ENCODE assay signal across 10 mouse cellular contexts in genomic region chr3:31145222-31145621, GRCm38 (mm10). TPM values are rescaled to one million over a fixed set of nuclear protein-coding genes. Genes with fewer than 3 reads are reported as not detected.
DNase-seq lines count a peak whose midpoint lies in the region; ATAC-seq and TF ChIP-seq lines count a peak whose summit lies in the region.
"Not testable (repeated sequence)": the region's sequence is repeated elsewhere in the genome, so short reads cannot be mapped to it uniquely, and the experiment has no call there.
"Had no signal": no experiment of that assay in that cellular context is flagged by ENCODE, and none has a peak within 500 bp of the region (broad histone marks: within the 10 kb centered on the region; RNA-seq: fewer than 3 reads in every experiment).

No protein-coding gene starts in this region.

- H3K9ac ChIP-seq in CH12.LX (ENCODE audit: insufficient read depth, low read depth); embryonic facial prominence, embryonic 12.5 days; heart, embryonic 12.5 days; kidney, embryonic 15.5 days; liver, embryonic 13.5 days; liver, embryonic 16.5 days (ENCODE audit: low read depth, low read length): not testable (repeated sequence)

- H3K36me3 ChIP-seq in CH12.LX (replicated peaks in 1 of 2; ENCODE audit: control insufficient read depth in 1 of 2, insufficient read depth in 1 of 2, low read length in 1 of 2); embryonic facial prominence, embryonic 12.5 days; heart, embryonic 12.5 days; kidney, embryonic 15.5 days; liver, embryonic 13.5 days; liver, embryonic 16.5 days (ENCODE audit: control insufficient read depth, insufficient read depth): not testable (repeated sequence)

- ATAC-seq in embryonic facial prominence, embryonic 12.5 days (ENCODE audit: insufficient number of reproducible peaks, insufficient read depth, low FRiP score, low TSS enrichment); heart, embryonic 12.5 days (ENCODE audit: insufficient number of reproducible peaks, low FRiP score); kidney, embryonic 15.5 days (replicated peaks; ENCODE audit: low FRiP score); liver, embryonic 13.5 days (ENCODE audit: low read depth); liver, embryonic 16.5 days (ENCODE audit: low read depth): not testable (repeated sequence)

- H3K4me2 ChIP-seq in CH12.LX (ENCODE audit: insufficient read depth, low read depth, poor library complexity, severe bottlenecking) = peak overlapping the region; percentile 87; the same call in 1 of the 2 replicates
- H3K4me2 ChIP-seq in embryonic facial prominence, embryonic 12.5 days (replicated peaks) = 0 out of 2 replicates have a peak overlapping the region, but pooled peaks have one; percentile 17
- H3K4me2 ChIP-seq in heart, embryonic 12.5 days = peak overlapping the region; percentile 43; the same call in 1 of the 2 replicates
- 0 out of 2 replicates have a peak overlapping the region, but pooled peaks have one; percentile 22 for H3K4me2 ChIP-seq in kidney, embryonic 15.5 days
- H3K4me2 ChIP-seq in liver, embryonic 13.5 days = peak overlapping the region; percentile 31; the same call in 1 of the 2 replicates
- H3K4me2 ChIP-seq in liver, embryonic 16.5 days (ENCODE audit: low read depth, low read length) = 0 out of 2 replicates have a peak overlapping the region, but pooled peaks have one; percentile 27

- not testable (repeated sequence) for H3K9me3 ChIP-seq in CH12.LX (replicated peaks; ENCODE audit: low read length); embryonic facial prominence, embryonic 12.5 days; heart, embryonic 12.5 days (replicated peaks); kidney, embryonic 15.5 days (replicated peaks); liver, embryonic 13.5 days (replicated peaks); liver, embryonic 16.5 days (replicated peaks; ENCODE audit: control insufficient read depth, low read length)

- H3K79me2 ChIP-seq in CH12.LX (replicated peaks; ENCODE audit: control insufficient read depth, extremely low read depth, insufficient read depth, poor library complexity, severe bottlenecking) = not testable (repeated sequence)

- TF ChIP-seq EP300 in CH12.LX (IDR thresholded peaks at IDR 0.05; ENCODE audit: low read length) = not testable (repeated sequence)

- H3K4me1 ChIP-seq in CH12.LX (ENCODE audit: control insufficient read depth in 1 of 2, insufficient read depth in 2 of 2); embryonic facial prominence, embryonic 12.5 days; liver, embryonic 13.5 days (replicated peaks); liver, embryonic 16.5 days (ENCODE audit: control insufficient read depth, low read depth, low read length): not testable (repeated sequence)
- peaks cover 11% of the 10 kb centered on the region for H3K4me1 ChIP-seq in heart, embryonic 12.5 days (replicated peaks)
- peaks cover 15% of the 10 kb centered on the region for H3K4me1 ChIP-seq in kidney, embryonic 15.5 days

- not testable (repeated sequence) for H3K27me3 ChIP-seq in CH12.LX (replicated peaks); embryonic facial prominence, embryonic 12.5 days; kidney, embryonic 15.5 days
- peaks cover 32% of the 10 kb centered on the region for H3K27me3 ChIP-seq in heart, embryonic 12.5 days (replicated peaks)
- peaks cover 26% of the 10 kb centered on the region for H3K27me3 ChIP-seq in liver, embryonic 13.5 days
- peaks cover 15% of the 10 kb centered on the region for H3K27me3 ChIP-seq in liver, embryonic 16.5 days (ENCODE audit: control insufficient read depth, insufficient read depth, low read depth, low read length)

- 86% methylated on average over 11 of the region's 11 CpGs for WGBS in embryonic facial prominence, embryonic 12.5 days
- WGBS in heart, embryonic 12.5 days = 82% methylated on average over 11 of the region's 11 CpGs
- 82% methylated on average over 11 of the region's 11 CpGs for WGBS in kidney, embryonic 15.5 days
- 69% methylated on average over 11 of the region's 11 CpGs for WGBS in liver, embryonic 13.5 days (ENCODE audit: insufficient replicate concordance)
- WGBS in liver, embryonic 16.5 days (ENCODE audit: insufficient replicate concordance) = 67% methylated on average over 11 of the region's 11 CpGs

- dilution Hi-C loops in CH12.LX (cut with MboI; ENCODE audit: extremely low pct_ligation_motif_present, extremely low pct_unique_long_range_greater_than_20kb, low sequenced_read_pairs) = not testable (repeated sequence)

- not testable (repeated sequence) for TF ChIP-seq CTCF in CH12.LX (conservative IDR thresholded peaks at IDR 0.05 in 1 of 2, IDR thresholded peaks at IDR 0.05 in 1 of 2; ENCODE audit: low read depth in 2 of 2, low read length in 2 of 2)

- not testable (repeated sequence) for TF ChIP-seq POLR2A in CH12.LX (IDR thresholded peaks at IDR 0.05; ENCODE audit: low read depth, low read length)

- DNase-seq in CH12.LX (ENCODE audit: extremely low read depth); liver, embryonic 13.5 days: not testable (repeated sequence)

- not testable (repeated sequence) for H3K27ac ChIP-seq in CH12.LX (ENCODE audit: insufficient read depth, low read depth); embryonic facial prominence, embryonic 12.5 days; heart, embryonic 12.5 days (ENCODE audit: poor library complexity, severe bottlenecking); kidney, embryonic 15.5 days; liver, embryonic 13.5 days; liver, embryonic 16.5 days (ENCODE audit: low read length)

- TF ChIP-seq RAD21 in CH12.LX (IDR thresholded peaks at IDR 0.05; ENCODE audit: low read depth, low read length) = not testable (repeated sequence)

- H3K4me3 ChIP-seq in CH12.LX (replicated peaks in 1 of 3; ENCODE audit: low read depth in 2 of 3, low read length in 2 of 3, poor library complexity in 1 of 3); embryonic facial prominence, embryonic 12.5 days; heart, embryonic 12.5 days; kidney, embryonic 15.5 days (replicated peaks); liver, embryonic 13.5 days (replicated peaks); liver, embryonic 16.5 days (ENCODE audit: low read depth, low read length): not testable (repeated sequence)

- in situ Hi-C loops in CH12.LX (cut with MboI; ENCODE audit: low pct_ligation_motif_present, low pct_unique_long_range_greater_than_20kb, low sequenced_read_pairs) = loop anchor here (5.0 to 25.0 kb wide), 3 partner anchors 283 to 550 kb away; partner anchors contain the start of genes Actrt3 and Gpr160

TF ChIP-seq in CH12.LX, 34 proteins besides CTCF, POLR2A, EP300 and RAD21:
- peak; percentile 32; the same call in 1 of the 2 replicates for TF ChIP-seq ZNF384 (IDR thresholded peaks at IDR 0.05; ENCODE audit: low read depth, low read length)

RNA-seq across cellular contexts. Expression of gene Cldn11, which starts 4.5 kb away (rescaled TPM):
- total RNA-seq in CH12.LX (2012; rRNA removed) = not detected in 2 replicates
- total RNA-seq in CH12.LX (2014; rRNA removed) = not detected in 2 replicates
- not detected in 2 replicates for polyA plus RNA-seq in CH12.LX (2012; ENCODE audit: insufficient read length, low read depth)
- 32.1 and 38.7 TPM in 2 replicates for polyA plus RNA-seq in embryonic facial prominence, embryonic 12.5 days (2016; fragmentation: Nextera tagmentation; extraction: Ambion mirVana)
- 4.6 and 4.7 TPM in 2 replicates for polyA plus RNA-seq in heart, embryonic 12.5 days (2016; fragmentation: Nextera tagmentation; extraction: Ambion mirVana)
- polyA plus RNA-seq in kidney, embryonic 15.5 days (2015; fragmentation: Nextera tagmentation; extraction: Ambion mirVana) = 83.0 and 94.8 TPM in 2 replicates
- polyA plus RNA-seq in liver, embryonic 13.5 days (2015; fragmentation: Nextera tagmentation; extraction: Ambion mirVana) = 0.12 and 0.30 TPM in 2 replicates
- polyA plus RNA-seq in liver, embryonic 16.5 days (2015; fragmentation: Nextera tagmentation; extraction: Ambion mirVana) = 0.13 and 0.21 TPM in 2 replicates
- polyA plus RNA-seq: activated CD4-positive, CD25-positive, alpha-beta regulatory T cell, adult 4 months; CD4-positive, CD25-positive, alpha-beta regulatory T cell, adult 4 months; erythroblast, embryonic 14.5 days; Patski had no signal

RNA-seq across cellular contexts. Expression of gene Skil, which starts 50.4 kb away (rescaled TPM):
- total RNA-seq in CH12.LX (2012; rRNA removed) = 11.2 and 11.4 TPM in 2 replicates
- total RNA-seq in CH12.LX (2014; rRNA removed) = 18.9 and 22.4 TPM in 2 replicates
- polyA plus RNA-seq in CH12.LX (2012; ENCODE audit: insufficient read length, low read depth) = 11.0 and 11.1 TPM in 2 replicates
- 33.5 and 34.9 TPM in 2 replicates for polyA plus RNA-seq in embryonic facial prominence, embryonic 12.5 days (2016; fragmentation: Nextera tagmentation; extraction: Ambion mirVana)
- polyA plus RNA-seq in heart, embryonic 12.5 days (2016; fragmentation: Nextera tagmentation; extraction: Ambion mirVana) = 30.2 and 30.3 TPM in 2 replicates
- polyA plus RNA-seq in kidney, embryonic 15.5 days (2015; fragmentation: Nextera tagmentation; extraction: Ambion mirVana) = 19.9 and 24.0 TPM in 2 replicates
- 4.9 and 5.8 TPM in 2 replicates for polyA plus RNA-seq in liver, embryonic 13.5 days (2015; fragmentation: Nextera tagmentation; extraction: Ambion mirVana)
- polyA plus RNA-seq in liver, embryonic 16.5 days (2015; fragmentation: Nextera tagmentation; extraction: Ambion mirVana) = 4.2 and 5.6 TPM in 2 replicates

Comparison
In these comparisons a context has a peak if more than half of its experiments do, and no peak if none do; other contexts are left out.
1. H3K4me2 ChIP-seq: peak in every context shown above with its lines; median percentile 87 in CH12.LX; 43 in heart, embryonic 12.5 days; 31 in liver, embryonic 13.5 days; 27 in liver, embryonic 16.5 days; 22 in kidney, embryonic 15.5 days; 17 in embryonic facial prominence, embryonic 12.5 days.